Mouse (Mus musculus): ENCODE data around the gene Clcnkb. TPM values are rescaled to one million over a fixed set of nuclear protein-coding genes. Genes with fewer than 3 reads are reported as not detected.

Gene Clcnkb
- 0.06 TPM in 1 of 2 replicates, not detected in the other for polyA plus RNA-seq (2015; fragmentation: Nextera tagmentation; extraction: Ambion mirVana)

GRCm38 (mm10) chr4:141415924-141416323, at the start of gene Clcnkb:
Gene Clcnkb (minus strand): TSS chr4:141416014.

GRCm38 (mm10) chr4:141444451-141445327, 28.9 kb upstream of the Clcnkb start, which contains the start of gene Zbtb17:
Gene Zbtb17 (plus strand): TSS chr4:141444654.

GRCm38 (mm10) chr4:141435974-141436373, 20.2 kb upstream of the Clcnkb start, which contains the start of gene Srarp:
Gene Srarp (minus strand): TSS chr4:141436105.

GRCm38 (mm10) chr4:141420192-141420829, 4.5 kb upstream of the Clcnkb start, which contains the start of gene Hspb7:
Gene Hspb7 (plus strand): TSS chr4:141420779.

GRCm38 (mm10) chr4:141398545-141398944, 17.3 kb downstream of the Clcnkb start, which contains the start of gene Clcnka:
Gene Clcnka (minus strand): TSS chr4:141398724.

GRCm38 (mm10) chr4:141367997-141368791, 47.6 kb downstream of the Clcnkb start, which contains the start of gene Fam131c:
Gene Fam131c (plus strand): TSS chr4:141368220.

Other genes starting within 250 kb of the Clcnkb start
- 1.0 and 1.2 TPM in 2 replicates for gene Rsg1, start 202.1 kb downstream of the Clcnkb start, polyA plus RNA-seq (2015; fragmentation: Nextera tagmentation; extraction: Ambion mirVana)
- gene Arhgef19, start 176.5 kb downstream of the Clcnkb start, polyA plus RNA-seq (2015; fragmentation: Nextera tagmentation; extraction: Ambion mirVana): 0.81 and 1.7 TPM in 2 replicates
- gene Epha2, start 114.8 kb downstream of the Clcnkb start, polyA plus RNA-seq (2015; fragmentation: Nextera tagmentation; extraction: Ambion mirVana): 0.54 and 0.99 TPM in 2 replicates
- gene Fam131c, start 47.8 kb downstream of the Clcnkb start, polyA plus RNA-seq (2015; fragmentation: Nextera tagmentation; extraction: Ambion mirVana): 0.17 TPM in 1 of 2 replicates, not detected in the other
- gene Clcnka, start 17.3 kb downstream of the Clcnkb start, polyA plus RNA-seq (2015; fragmentation: Nextera tagmentation; extraction: Ambion mirVana): 0.69 and 1.3 TPM in 2 replicates
- 66.3 and 81.8 TPM in 2 replicates for gene Hspb7, start 4.8 kb upstream of the Clcnkb start, polyA plus RNA-seq (2015; fragmentation: Nextera tagmentation; extraction: Ambion mirVana)
- gene Srarp, start 20.1 kb upstream of the Clcnkb start, polyA plus RNA-seq (2015; fragmentation: Nextera tagmentation; extraction: Ambion mirVana): not detected in 2 replicates
- 15.5 and 16.1 TPM in 2 replicates for gene Zbtb17, start 28.6 kb upstream of the Clcnkb start, polyA plus RNA-seq (2015; fragmentation: Nextera tagmentation; extraction: Ambion mirVana)
- 2.7 and 3.3 TPM in 2 replicates for gene Spen, start 122.6 kb upstream of the Clcnkb start, polyA plus RNA-seq (2015; fragmentation: Nextera tagmentation; extraction: Ambion mirVana)
- 7.2 and 9.5 TPM in 2 replicates for gene Fblim1, start 190.1 kb upstream of the Clcnkb start, polyA plus RNA-seq (2015; fragmentation: Nextera tagmentation; extraction: Ambion mirVana)
- gene Tmem82, start 202.6 kb upstream of the Clcnkb start, polyA plus RNA-seq (2015; fragmentation: Nextera tagmentation; extraction: Ambion mirVana): 4.8 and 5.6 TPM in 2 replicates
- 22.5 and 27.9 TPM in 2 replicates for gene Slc25a34, start 207.8 kb upstream of the Clcnkb start, polyA plus RNA-seq (2015; fragmentation: Nextera tagmentation; extraction: Ambion mirVana)
- gene Plekhm2, start 248.9 kb upstream of the Clcnkb start, polyA plus RNA-seq (2015; fragmentation: Nextera tagmentation; extraction: Ambion mirVana): 4.0 and 4.2 TPM in 2 replicates